Mouse (Mus musculus): ENCODE measurements around the gene Ube2q1. TPM values are rescaled to one million over a fixed set of nuclear protein-coding genes. Genes with fewer than 3 reads are reported as not detected.

Gene Ube2q1
- polyA plus RNA-seq (2012; rRNA removed) = 19.7 and 23.3 TPM in 2 replicates

DNA sequence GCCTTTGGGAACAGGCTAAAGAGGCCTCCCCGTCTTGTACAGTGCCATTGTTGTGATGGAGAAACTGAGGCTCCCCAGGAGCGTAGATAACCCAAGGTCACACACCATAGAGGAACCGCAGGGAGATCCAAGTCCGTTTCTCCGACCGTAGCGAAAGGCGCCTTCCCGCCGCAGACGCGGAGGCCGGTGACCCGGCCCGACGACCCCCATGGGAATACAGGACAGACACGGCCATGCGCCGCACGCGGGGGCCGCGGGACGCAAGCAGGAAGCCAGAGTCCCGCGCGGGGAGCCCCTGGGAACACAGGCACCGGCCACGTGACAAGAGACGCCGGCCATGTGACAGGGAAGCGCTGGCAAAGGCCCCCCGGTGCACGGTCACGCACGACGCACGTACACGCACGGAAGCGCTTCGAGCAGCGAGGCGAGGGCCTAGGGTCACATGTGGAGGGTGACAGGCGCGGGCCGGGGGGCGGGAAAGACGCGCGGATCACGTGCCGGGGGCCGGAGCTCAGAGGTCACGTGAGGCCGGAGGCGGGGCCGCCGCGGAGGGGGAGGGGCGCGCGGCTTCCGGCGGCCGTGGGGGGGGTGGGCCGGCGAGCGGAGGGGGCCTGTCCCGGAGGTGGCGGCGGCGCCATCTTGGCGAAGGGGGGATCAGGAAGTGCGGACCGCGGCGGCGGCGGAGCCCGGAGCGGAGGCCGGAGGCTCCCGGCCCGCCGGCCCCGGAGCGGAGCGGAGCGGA lies at the start of gene Ube2q1:
Ube2q1 (plus strand) TSS at position 649 of the 742 bp plus-strand sequence.

DNA sequence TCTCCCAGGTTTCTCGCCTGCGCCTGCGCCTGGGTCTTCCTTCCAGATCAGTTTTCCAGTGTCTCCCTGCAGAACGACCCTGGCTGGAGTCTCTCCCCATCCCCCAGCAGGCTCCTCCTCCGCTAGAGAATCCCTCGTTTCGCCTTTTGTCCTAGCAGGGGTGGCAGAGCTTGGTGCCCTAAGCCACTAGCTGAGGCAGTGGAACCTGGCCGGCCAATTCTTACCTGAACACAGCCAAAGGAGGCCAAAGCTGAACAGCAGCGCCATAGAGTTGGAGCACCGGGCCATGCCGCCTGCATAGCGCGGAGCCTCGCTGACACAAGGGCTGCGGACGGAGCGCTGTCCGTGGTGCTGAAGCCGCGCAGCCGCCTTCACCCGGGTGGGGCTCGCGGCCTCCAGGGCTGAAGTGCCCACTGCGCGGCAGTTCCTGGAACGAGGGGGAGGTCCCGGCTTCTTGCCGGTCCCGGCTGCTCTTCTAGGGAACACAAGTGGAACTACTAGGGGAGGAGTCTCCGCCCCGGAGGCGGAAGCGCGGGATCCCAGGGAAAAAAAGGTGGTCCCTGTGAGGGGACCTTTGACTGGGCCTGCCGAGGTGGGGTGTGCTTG lies 9.2 kb upstream of the Ube2q1 start, which contains the start of gene Chrnb2:
Chrnb2 (minus strand) TSS at position 514 of the 606 bp plus-strand sequence.

DNA sequence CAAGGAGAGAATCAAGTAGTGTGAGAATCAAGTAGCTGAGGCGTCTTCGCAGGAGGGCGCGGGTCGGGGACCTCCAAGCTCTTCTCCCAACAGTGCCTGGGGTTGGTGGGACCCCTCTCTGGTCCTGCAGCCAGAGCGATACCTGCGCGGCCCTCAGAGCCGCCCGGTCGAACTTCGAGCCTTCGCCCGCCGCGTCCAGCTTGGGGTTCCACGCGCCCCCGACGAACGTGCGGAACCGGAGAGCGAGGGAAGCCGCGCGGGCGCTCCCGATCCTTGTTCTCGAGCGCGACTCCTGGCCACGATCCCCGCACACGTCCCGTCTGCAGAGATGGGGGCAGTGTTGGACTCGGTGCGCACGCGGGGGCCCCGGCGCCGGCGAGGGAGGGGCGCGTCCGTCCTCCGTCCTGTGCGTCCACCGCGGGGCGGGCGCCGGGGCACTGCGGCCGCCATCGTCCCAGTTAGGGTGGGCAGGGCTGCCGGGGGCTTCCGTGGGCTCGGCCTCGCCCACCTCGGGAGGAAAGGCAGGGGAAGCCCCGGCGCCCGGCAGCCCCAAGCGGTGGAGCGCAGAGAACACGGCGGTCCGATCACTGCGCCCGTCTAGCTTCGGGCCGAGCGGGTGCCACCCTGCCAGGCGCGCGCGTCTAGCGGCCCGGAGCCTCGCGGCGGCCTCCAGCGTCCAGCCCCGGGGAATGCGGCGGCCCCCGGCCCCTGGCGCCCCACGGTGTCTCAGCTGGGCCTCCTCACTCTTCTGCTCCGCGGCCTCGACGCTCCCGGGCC lies 57.6 kb downstream of the Ube2q1 start, which contains the start of gene She:
She (plus strand) TSS at position 556 of the 777 bp plus-strand sequence.

Other genes with a start within 250 kb of the Ube2q1 start
- 28.5 and 33.3 TPM in 2 replicates for gene Adar, start 58.6 kb upstream of the Ube2q1 start, polyA plus RNA-seq (2012; rRNA removed)
- 0.71 and 1.0 TPM in 2 replicates for gene Chrnb2, start 9.0 kb upstream of the Ube2q1 start, polyA plus RNA-seq (2012; rRNA removed)
- 4.1 and 5.2 TPM in 2 replicates for gene She, start 57.8 kb downstream of the Ube2q1 start, polyA plus RNA-seq (2012; rRNA removed)
- 7.8 and 8.2 TPM in 2 replicates for gene Il6ra, start 139.6 kb downstream of the Ube2q1 start, polyA plus RNA-seq (2012; rRNA removed)
- gene Atp8b2, start 189.9 kb downstream of the Ube2q1 start, polyA plus RNA-seq (2012; rRNA removed) = 91.3 and 96.6 TPM in 2 replicates
- 30.6 and 31.8 TPM in 2 replicates for gene Hax1, start 225.2 kb downstream of the Ube2q1 start, polyA plus RNA-seq (2012; rRNA removed)

Measured in ovary, adult 2 months (tissue).